Mouse (Mus musculus) heart, adult 9 months (tissue): ENCODE data around the gene Phlpp1.
A peak's percentile ranks its signal among the peaks of the same experiment; 100 is the strongest.

ENCODE experiments used
- DNase-seq, 2 experiments: peaks; one replicate each; pipeline ENCODE4 v3.0.0; 2022; ENCODE audit warnings: low spot score in 2 of 2

Gene Phlpp1

GRCm38 (mm10) chr1:106171241-106172220 is at the start of gene Phlpp1:
TSS of gene Phlpp1 (plus strand) at chr1:106171752.
- DNase-seq: peak; percentile 99 to 100

- no peak for DNase-seq
Measured at GRCm38 (mm10) chr1:106126601-106127000, 45.0 kb upstream of the Phlpp1 start.

- no peak for DNase-seq
Measured at GRCm38 (mm10) chr1:106131697-106132349, 39.7 kb upstream of the Phlpp1 start.

- DNase-seq: no peak
Measured at GRCm38 (mm10) chr1:106132350-106132700, 39.2 kb upstream of the Phlpp1 start.

- DNase-seq: no peak
Measured at GRCm38 (mm10) chr1:106138691-106139090, 32.9 kb upstream of the Phlpp1 start.

- DNase-seq: no peak
Measured at GRCm38 (mm10) chr1:106139137-106139536, 32.4 kb upstream of the Phlpp1 start.

- no peak for DNase-seq
Measured at GRCm38 (mm10) chr1:106142010-106142409, 29.5 kb upstream of the Phlpp1 start.

- no peak for DNase-seq
Measured at GRCm38 (mm10) chr1:106144534-106144933, 27.0 kb upstream of the Phlpp1 start.

GRCm38 (mm10) chr1:106145055-106145454 is 26.5 kb upstream of the Phlpp1 start:
- no peak for DNase-seq

GRCm38 (mm10) chr1:106145565-106146190 is 25.9 kb upstream of the Phlpp1 start:
- no peak for DNase-seq

- no peak for DNase-seq
Measured at GRCm38 (mm10) chr1:106148386-106149380, 22.9 kb upstream of the Phlpp1 start.

- peak in 1 of 2 experiments; percentile 11 for DNase-seq
Measured at GRCm38 (mm10) chr1:106151846-106152245, 19.7 kb upstream of the Phlpp1 start.

- no peak for DNase-seq
Measured at GRCm38 (mm10) chr1:106152742-106153141, 18.8 kb upstream of the Phlpp1 start.

- DNase-seq: no peak
Measured at GRCm38 (mm10) chr1:106154590-106154989, 17.0 kb upstream of the Phlpp1 start.

GRCm38 (mm10) chr1:106155087-106155567 is 16.4 kb upstream of the Phlpp1 start:
- DNase-seq: peak in 1 of 2 experiments; percentile 6

- no peak for DNase-seq
Measured at GRCm38 (mm10) chr1:106155702-106156101, 15.8 kb upstream of the Phlpp1 start.

GRCm38 (mm10) chr1:106157961-106158515 is 13.5 kb upstream of the Phlpp1 start:
- no peak for DNase-seq

GRCm38 (mm10) chr1:106159667-106160066 is 11.9 kb upstream of the Phlpp1 start:
- DNase-seq: no peak

GRCm38 (mm10) chr1:106160916-106161315 is 10.6 kb upstream of the Phlpp1 start:
- no peak for DNase-seq

- no peak for DNase-seq
Measured at GRCm38 (mm10) chr1:106162581-106162980, 9.0 kb upstream of the Phlpp1 start.

- no peak for DNase-seq
Measured at GRCm38 (mm10) chr1:106163401-106163800, 8.2 kb upstream of the Phlpp1 start.
